Mouse (Mus musculus): Measurements from ENCODE around the gene Adarb1. TPM values are rescaled to one million over a fixed set of nuclear protein-coding genes. Genes with fewer than 3 reads are reported as not detected.

The Adarb1 gene
- polyA plus RNA-seq, 1 experiment: 4.0 TPM

- H3K4me3 ChIP-seq (ENCODE audit: insufficient read depth, low read depth, low read length): peak within 1 kb of the TSS; percentile 85
- 0 out of 2 replicates have a peak, but pooled peaks cover 2% of the 10 kb centered on the region for H3K4me1 ChIP-seq (ENCODE audit: control insufficient read depth, insufficient read depth, insufficient read length, low read length)
- H3K27ac ChIP-seq (replicated peaks; ENCODE audit: low read depth, low read length): peak within 1 kb of the TSS; percentile 87
Observed at GRCm38 (mm10) chr10:77258704-77259621, 159.1 kb downstream of the Adarb1 start, which contains the start of gene Pofut2. TSS of gene Pofut2 (plus strand) at chr10:77259218.

DNA sequence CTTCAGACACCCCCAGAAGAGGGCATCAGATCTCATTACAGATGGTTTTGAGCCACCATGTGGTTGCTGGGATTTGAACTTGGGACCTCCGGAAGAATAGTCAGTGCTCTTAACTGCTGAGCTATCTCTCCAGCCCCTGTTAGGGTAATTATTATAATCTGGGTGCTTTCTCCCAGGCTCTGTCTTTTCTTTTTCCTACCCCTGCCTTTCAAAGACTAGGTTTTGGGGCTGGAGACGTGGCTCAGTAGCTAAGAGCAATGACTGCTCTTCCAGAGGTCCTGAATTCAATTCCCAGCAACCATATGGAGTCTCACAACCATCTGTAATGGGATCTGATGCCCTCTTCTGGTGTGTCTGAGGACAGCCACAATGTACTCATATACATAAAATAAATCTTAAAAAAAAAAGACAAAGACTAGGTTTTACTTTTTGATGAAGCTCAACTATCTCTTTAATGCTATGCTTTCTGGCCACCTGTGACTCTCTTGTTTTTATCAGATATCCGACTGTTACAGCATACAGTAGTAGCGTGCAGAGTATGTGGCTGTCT, 160.0 kb downstream of the Adarb1 start:
- H3K27ac ChIP-seq (replicated peaks; ENCODE audit: low read depth, low read length): no peak overlapping the region
- 0 out of 2 replicates have a peak, but pooled peaks cover 2% of the 10 kb centered on the region for H3K4me1 ChIP-seq (ENCODE audit: control insufficient read depth, insufficient read depth, insufficient read length, low read length)
- H3K4me3 ChIP-seq (ENCODE audit: insufficient read depth, low read depth, low read length): no peak overlapping the region

- peaks cover 12% of the 10 kb centered on the region; the same call in 1 of the 2 replicates for H3K4me1 ChIP-seq (ENCODE audit: control insufficient read depth, insufficient read depth, insufficient read length, low read length)
- no peak overlapping the region for H3K4me3 ChIP-seq (ENCODE audit: insufficient read depth, low read depth, low read length)
Observed at GRCm38 (mm10) chr10:77255676-77256075, 162.4 kb downstream of the Adarb1 start.

GRCm38 (mm10) chr10:77255231-77255630, 162.8 kb downstream of the Adarb1 start:
- H3K4me1 ChIP-seq (ENCODE audit: control insufficient read depth, insufficient read depth, insufficient read length, low read length): peaks cover 12% of the 10 kb centered on the region; the same call in 1 of the 2 replicates
- no peak overlapping the region for H3K4me3 ChIP-seq (ENCODE audit: insufficient read depth, low read depth, low read length)
- no peak overlapping the region for H3K27ac ChIP-seq (replicated peaks; ENCODE audit: low read depth, low read length)

More at GRCm38 (mm10) chr10:77255676-77256075, 162.4 kb downstream of the Adarb1 start:
- no peak overlapping the region for H3K27ac ChIP-seq (replicated peaks; ENCODE audit: low read depth, low read length)

DNA sequence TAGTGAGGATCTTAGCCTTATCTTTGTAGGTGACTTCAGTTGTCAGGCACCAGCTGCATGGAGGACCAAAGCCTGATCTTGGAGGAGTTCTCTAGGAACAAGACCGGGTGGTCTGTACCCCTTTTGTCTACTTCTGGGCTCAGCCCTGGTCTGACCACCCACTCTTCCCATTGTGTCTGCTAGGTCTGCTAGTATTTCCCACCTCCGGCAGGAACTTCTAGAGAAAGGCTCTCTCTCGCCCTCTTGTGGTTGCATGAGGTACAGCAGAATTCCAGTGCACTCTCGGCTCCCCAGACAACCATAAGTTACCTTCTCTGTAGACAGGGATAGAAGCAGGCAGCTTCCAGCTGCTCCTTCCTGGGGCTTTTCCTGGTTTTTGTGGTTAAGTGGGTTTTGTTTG, 165.3 kb downstream of the Adarb1 start:
- no peak overlapping the region for H3K27ac ChIP-seq (replicated peaks; ENCODE audit: low read depth, low read length)
- H3K4me3 ChIP-seq (ENCODE audit: insufficient read depth, low read depth, low read length): no peak overlapping the region
- peaks cover 10% of the 10 kb centered on the region; the same call in 1 of the 2 replicates for H3K4me1 ChIP-seq (ENCODE audit: control insufficient read depth, insufficient read depth, insufficient read length, low read length)

DNA sequence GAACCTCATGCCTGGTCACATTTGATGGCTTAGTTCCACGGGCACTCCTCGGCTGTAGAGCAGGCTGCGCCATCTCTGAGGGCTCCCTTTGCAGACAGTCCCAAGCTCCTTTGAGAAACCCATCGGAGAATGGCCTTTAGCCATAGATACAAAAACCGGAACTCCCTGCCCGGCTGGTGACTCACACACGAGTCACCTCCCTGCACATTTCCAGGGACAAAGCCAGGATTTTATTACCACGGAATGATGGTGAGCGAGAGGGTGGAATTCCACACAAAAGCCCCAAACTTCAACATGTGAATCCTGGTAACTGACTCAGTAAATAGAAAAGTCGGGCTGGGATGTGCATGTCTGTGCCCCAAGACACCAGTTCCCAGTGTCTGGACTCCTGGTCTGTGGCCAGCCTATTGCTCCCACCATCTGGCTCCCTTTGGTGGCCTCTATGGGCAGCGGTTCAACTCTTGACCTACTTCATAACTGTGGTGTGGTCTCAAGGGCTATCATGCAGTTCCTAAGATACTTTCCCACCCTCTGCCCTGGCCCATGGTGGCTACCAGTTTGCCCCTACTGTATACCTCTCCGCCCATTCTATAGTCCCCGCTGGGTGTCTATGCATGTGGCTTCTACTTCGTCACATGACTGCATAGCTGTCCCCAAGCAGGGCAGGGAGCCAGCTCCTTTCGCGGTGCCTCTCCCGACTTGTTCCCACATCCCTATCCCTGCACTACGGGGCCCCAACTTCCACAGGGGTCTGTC, 166.1 kb downstream of the Adarb1 start:
- peak overlapping the region; percentile 43 for H3K4me3 ChIP-seq (ENCODE audit: insufficient read depth, low read depth, low read length)
- peak overlapping the region; percentile 59 for H3K27ac ChIP-seq (replicated peaks; ENCODE audit: low read depth, low read length)
- peaks cover 10% of the 10 kb centered on the region; the same call in 1 of the 2 replicates for H3K4me1 ChIP-seq (ENCODE audit: control insufficient read depth, insufficient read depth, insufficient read length, low read length)

- H3K4me3 ChIP-seq (ENCODE audit: insufficient read depth, low read depth, low read length): peak overlapping the region; percentile 43
- H3K4me1 ChIP-seq (ENCODE audit: control insufficient read depth, insufficient read depth, insufficient read length, low read length): peaks cover 10% of the 10 kb centered on the region; the same call in 1 of the 2 replicates
- peak overlapping the region; percentile 59 for H3K27ac ChIP-seq (replicated peaks; ENCODE audit: low read depth, low read length)
Observed at GRCm38 (mm10) chr10:77251223-77251783, 166.8 kb downstream of the Adarb1 start.

GRCm38 (mm10) chr10:77247707-77248106, 170.4 kb downstream of the Adarb1 start:
- Histone ChIP-seq H3K27ac (replicated peaks; ENCODE audit: low read depth, low read length) (no peak overlapping the region), H3K4me3 (ENCODE audit: insufficient read depth, low read depth, low read length) (no peak overlapping the region), H3K4me1 (ENCODE audit: control insufficient read depth, insufficient read depth, insufficient read length, low read length) (peaks cover 13% of the 10 kb centered on the region)

GRCm38 (mm10) chr10:77247048-77247447, 171.0 kb downstream of the Adarb1 start:
- Histone ChIP-seq H3K27ac (replicated peaks; ENCODE audit: low read depth, low read length) (no peak overlapping the region), H3K4me1 (ENCODE audit: control insufficient read depth, insufficient read depth, insufficient read length, low read length) (peaks cover 9% of the 10 kb centered on the region), H3K4me3 (ENCODE audit: insufficient read depth, low read depth, low read length) (no peak overlapping the region)

DNA sequence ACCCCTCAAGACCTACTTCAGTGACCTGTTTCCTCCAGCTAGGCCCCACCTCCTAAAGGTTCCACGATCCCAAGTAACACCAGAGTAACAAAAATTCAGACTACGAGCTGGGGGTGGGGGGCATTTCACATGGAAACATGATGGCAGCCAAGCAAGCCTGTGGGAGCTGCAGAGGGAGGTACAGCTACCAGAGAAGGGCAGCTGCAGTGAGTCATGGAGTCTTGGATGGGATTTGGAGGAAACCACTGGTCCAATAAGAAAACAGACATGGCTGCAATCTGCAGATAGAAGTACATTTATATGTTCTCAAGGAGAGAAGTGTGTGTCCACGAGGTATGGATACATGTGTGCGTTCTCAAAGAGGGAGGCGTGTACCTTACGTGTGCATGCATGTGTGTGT, 173.3 kb downstream of the Adarb1 start:
- Histone ChIP-seq H3K27ac (replicated peaks; ENCODE audit: low read depth, low read length) (no peak overlapping the region), H3K4me1 (ENCODE audit: control insufficient read depth, insufficient read depth, insufficient read length, low read length) (peaks cover 3% of the 10 kb centered on the region; the same call in 1 of the 2 replicates), H3K4me3 (ENCODE audit: insufficient read depth, low read depth, low read length) (no peak overlapping the region)

- Histone ChIP-seq H3K4me3 (ENCODE audit: insufficient read depth, low read depth, low read length) (no peak overlapping the region), H3K4me1 (ENCODE audit: control insufficient read depth, insufficient read depth, insufficient read length, low read length) (peaks cover 3% of the 10 kb centered on the region; the same call in 1 of the 2 replicates), H3K27ac (replicated peaks; ENCODE audit: low read depth, low read length) (no peak overlapping the region)
Observed at GRCm38 (mm10) chr10:77243572-77244161, 174.4 kb downstream of the Adarb1 start.

GRCm38 (mm10) chr10:77242871-77243270, 175.2 kb downstream of the Adarb1 start:
- H3K4me1 ChIP-seq (ENCODE audit: control insufficient read depth, insufficient read depth, insufficient read length, low read length): peaks cover 3% of the 10 kb centered on the region; the same call in 1 of the 2 replicates
- H3K27ac ChIP-seq (replicated peaks; ENCODE audit: low read depth, low read length): no peak overlapping the region
- no peak overlapping the region for H3K4me3 ChIP-seq (ENCODE audit: insufficient read depth, low read depth, low read length)

GRCm38 (mm10) chr10:77242396-77242795, 175.7 kb downstream of the Adarb1 start:
- H3K27ac ChIP-seq (replicated peaks; ENCODE audit: low read depth, low read length): no peak overlapping the region
- H3K4me1 ChIP-seq (ENCODE audit: control insufficient read depth, insufficient read depth, insufficient read length, low read length): peaks cover 3% of the 10 kb centered on the region; the same call in 1 of the 2 replicates

DNA sequence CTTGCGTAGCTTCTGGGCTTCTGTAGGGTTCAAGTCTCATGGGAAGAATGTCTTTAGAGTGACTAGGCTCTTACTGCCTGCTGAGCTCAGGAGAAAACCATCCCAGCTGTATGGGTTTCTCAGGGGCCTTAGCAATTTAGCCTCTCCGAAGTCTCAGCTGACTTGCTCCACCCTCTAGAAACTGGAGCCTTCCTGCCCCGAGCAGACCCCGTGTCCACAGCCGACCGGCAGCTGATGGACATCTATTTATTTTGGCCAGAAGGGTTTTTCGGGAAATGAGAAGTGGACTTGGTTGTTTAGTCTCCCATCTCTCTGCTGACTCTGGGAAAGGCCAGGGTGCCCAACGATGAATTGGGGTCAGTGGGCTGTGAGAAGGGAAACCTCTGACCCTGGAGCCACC, 177.3 kb downstream of the Adarb1 start:
- peaks cover 3% of the 10 kb centered on the region; the same call in 1 of the 2 replicates for H3K4me1 ChIP-seq (ENCODE audit: control insufficient read depth, insufficient read depth, insufficient read length, low read length)
- H3K27ac ChIP-seq (replicated peaks; ENCODE audit: low read depth, low read length): no peak overlapping the region
- H3K4me3 ChIP-seq (ENCODE audit: insufficient read depth, low read depth, low read length): no peak overlapping the region

More at GRCm38 (mm10) chr10:77242396-77242795, 175.7 kb downstream of the Adarb1 start:
- no peak overlapping the region for H3K4me3 ChIP-seq (ENCODE audit: insufficient read depth, low read depth, low read length)

All from brown adipose tissue, adult 24 weeks (tissue).